Mouse (Mus musculus): ENCODE results near the gene Farp2.
"Not testable (repeated sequence)": the region's sequence is repeated elsewhere in the genome, so short reads cannot be mapped to it uniquely, and the experiment has no call there.

The Farp2 gene

DNA sequence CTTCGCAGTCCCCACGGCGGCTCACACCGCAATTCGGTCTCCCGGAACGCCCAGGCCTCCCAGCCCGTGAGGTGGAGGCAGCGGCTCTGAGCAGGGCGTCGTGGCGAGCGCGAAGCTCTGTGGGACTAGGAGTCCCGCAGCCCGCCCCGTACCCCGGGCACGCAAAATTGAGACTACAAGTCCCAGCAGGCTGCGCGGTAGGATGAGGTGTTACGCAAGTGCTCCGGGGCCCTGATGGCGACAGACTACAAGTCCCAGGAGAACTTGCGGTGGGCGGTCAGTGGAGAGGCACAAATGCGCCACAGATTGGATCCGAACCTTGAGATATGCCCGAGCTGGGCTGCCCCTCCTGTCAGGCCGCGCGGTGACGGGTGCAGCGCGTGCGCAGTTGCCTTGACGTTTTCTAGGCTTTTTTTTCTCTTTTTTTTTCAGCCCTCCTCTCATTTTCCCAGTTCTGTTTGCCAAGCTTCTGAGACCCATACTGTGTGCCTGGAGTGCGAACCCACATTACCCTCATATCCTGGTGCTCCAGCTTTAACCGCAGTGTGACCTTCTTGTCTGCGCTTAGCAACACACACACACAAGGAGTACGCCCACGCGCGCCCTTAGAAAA is 123.8 kb downstream of the Farp2 start:
- DNase-seq: peak; percentile 100

DNA sequence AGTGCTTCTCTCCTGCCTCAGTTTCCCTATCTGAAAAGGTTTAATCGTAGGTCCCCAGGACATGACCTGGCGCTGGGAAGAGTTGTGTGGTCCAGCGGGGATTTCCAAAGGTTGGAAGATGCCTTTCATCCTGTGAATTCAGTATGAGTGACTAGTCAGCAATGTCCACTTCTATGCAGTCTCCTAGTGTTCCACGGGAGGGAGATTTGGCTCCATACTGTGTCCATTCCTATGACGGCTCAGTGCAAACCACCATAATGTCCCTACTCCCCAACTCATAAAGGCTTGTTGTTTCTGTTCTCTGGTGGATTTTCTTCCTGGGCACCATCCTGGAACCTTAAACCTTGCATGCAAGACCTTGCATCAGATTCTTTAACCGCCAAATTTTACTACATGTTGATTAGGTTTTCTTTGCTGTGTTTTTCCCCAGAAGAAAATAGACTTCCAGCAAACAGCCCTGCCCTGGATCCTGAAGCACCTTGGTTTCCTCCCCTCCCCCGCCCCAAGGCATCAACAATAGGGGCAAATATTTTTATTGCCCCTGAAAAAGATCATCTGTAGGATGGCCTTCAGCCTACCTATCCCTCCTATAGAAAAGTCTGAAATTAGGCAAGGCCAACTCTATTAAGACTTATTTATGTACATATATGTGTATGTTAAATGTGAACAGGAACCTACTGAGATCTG is 124.5 kb downstream of the Farp2 start:
- DNase-seq: no peak

DNA sequence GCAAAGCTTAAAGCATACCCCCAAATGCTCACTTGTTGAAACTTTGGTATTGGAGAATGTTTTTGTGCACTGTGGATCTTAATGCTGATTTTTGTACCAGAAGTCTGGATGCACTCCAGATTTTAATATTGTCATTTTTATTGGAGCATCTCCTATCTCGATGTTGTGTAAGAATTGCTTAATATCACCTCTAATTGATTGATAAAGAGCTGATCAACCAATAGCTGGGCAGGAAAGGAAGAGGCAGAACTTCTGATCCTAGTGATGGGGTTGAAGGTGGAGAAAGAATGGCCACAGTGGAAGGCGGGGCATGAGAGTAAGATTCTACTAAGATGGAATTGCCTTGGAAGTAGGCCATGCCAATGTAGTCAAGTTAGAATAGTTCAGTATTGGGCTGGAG is 130.1 kb downstream of the Farp2 start:
- DNase-seq: no peak

DNA sequence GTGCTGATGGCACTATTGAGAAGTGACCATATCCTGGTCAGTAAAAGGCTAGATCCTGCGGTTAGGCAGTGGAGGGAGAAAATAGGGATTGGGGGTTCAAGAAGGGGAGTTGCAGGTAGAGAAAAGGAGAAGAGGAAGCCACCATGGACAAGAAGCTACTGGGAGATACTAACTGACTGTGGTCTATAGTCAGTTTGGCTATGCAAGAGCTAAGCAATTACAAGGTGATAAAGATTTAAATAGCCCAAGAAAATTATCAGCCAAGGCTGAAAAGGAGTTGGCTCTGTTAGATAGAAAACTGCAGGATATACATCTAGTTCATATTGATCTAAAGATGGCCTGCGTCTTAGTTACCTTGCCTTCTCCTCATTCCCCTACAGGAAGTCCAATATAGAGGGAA is 130.8 kb downstream of the Farp2 start:
- DNase-seq: no peak

DNA sequence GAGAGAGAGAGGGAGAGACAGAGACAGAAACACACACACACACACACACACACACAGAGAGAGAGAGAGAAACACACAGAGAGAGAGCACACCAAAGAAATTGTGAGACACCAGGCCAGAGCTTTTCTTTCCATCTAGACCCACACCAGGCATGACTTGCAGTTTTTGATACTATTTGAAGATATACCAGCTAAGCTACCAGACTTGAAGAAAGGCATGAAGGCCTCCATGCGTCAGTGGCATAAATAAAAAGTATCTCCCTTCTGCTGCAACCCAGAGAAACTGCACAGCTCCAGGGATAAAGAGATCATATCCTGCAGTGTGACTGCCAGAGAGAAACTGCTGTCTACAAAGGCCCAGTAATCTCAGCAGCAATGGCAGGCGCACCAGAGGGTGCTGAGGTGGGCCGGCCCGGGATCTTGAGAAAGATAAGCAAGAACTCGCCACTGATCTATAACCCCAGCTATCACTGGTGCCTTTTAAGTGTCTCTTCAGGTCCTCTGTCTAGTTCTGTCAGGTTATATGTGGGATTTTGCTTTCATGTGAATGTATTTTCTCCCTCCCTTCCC is 137.8 kb downstream of the Farp2 start:
- DNase-seq: no peak

DNA sequence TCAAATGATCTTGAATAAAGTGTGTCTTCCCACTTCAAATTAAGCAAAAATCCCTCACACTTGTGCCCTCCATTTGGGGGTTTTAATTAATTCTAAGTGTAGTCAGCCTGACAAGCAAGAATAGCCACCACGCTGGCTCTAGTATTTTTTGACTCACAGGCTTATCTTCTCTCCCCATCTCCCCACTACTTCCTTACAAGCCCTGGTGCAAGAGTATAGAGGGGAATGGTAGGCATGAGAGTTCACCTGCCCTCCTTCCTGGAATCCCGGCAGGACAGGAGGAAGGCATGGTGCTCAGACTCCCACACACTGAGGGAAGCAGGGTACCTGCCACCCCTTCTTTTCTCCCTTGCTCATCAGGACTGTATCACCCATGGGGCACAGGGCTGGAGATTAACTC is 142.4 kb downstream of the Farp2 start:
- DNase-seq: no peak

DNA sequence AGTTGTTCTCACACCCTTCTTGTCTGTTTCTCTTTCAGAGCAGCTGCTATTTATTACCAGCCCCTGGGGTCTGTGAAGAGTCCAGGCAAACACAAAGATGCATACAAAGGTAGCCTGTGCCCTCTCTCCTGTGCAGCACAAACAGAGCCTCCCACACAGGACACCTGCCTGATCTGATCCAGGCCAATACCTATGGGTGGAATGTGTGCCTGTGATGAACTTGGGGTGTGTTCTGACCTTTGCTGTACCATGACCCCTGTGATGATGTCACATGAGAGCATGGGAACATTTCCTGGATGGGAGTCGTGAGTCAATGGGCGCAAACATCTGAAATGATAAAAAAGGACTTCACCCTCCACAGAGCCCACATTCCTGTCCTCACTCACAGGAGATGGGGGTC is 142.9 kb downstream of the Farp2 start:
- no peak for DNase-seq

DNA sequence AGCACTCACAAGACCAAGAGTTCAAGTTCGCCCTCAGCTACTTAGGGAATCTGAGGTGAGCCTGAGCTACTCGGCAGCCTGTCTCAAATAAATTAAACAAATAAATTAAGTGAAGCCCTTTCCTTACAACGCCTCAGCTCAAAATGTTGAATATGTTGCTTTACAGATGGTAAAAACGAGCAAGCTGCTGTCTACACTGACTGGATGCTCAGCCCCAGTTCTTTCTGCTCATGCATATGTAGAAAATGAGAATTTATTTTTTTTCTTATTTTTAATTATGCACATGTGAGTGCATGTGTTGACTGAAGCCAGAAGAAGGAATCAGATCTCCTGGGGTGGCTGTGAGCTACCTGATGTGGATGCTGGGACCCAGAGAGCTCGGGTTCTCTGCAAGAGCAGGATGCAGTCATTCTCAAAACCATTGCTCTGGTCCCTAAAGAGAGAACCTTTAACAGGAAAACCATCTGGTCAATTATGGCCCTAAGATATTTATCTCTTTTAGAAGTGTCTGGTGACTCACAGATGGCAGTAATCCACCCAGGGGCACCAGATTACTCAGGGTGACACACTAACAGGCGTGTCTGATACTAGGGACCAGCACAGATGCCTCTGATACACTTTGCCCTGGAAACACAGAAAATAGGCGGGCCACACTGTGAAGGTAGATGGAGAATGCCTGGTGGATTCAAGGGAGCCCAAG is 144.6 kb downstream of the Farp2 start:
- DNase-seq: no peak

DNA sequence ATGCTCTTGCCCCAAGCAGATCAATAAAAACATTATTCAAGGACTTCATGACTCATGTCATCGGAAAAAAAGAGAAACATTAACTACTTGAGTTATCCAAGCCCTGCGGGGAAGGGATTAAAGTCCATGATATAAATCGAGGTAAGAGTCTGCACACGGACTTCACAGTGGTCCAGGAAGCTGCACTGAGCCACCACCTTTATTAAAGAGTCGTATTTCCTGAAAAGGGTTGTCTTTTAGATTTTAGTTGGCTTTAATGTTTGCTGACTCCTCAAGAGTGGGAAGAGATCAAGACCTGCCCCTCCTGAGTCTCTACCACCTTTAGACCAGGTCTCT is 145.1 kb downstream of the Farp2 start:
- no peak for DNase-seq

DNA sequence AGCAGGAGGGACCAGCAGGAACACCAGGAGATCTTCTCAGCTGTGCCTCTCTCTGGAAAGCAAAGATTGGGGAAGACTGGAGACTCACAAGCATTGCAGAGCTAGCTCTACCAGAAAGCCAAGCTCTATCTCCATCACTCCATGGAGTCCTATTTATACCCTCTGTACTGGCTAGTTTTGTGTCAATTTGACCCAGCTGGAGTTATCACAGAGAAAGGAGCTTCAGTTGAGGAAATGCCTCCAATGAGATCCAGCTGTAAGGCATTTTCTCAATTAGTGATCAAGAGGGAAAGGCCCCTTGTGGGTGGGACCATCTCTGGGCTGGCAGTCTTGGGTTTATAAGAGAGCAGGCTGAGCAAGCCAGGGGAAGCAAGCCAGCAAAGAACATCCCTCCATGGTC is 146.7 kb downstream of the Farp2 start, which contains the start of gene Stk25:
Gene Stk25 (minus strand): TSS at position 101 of the 400 bp plus-strand sequence.
- not testable (repeated sequence) for DNase-seq

DNA sequence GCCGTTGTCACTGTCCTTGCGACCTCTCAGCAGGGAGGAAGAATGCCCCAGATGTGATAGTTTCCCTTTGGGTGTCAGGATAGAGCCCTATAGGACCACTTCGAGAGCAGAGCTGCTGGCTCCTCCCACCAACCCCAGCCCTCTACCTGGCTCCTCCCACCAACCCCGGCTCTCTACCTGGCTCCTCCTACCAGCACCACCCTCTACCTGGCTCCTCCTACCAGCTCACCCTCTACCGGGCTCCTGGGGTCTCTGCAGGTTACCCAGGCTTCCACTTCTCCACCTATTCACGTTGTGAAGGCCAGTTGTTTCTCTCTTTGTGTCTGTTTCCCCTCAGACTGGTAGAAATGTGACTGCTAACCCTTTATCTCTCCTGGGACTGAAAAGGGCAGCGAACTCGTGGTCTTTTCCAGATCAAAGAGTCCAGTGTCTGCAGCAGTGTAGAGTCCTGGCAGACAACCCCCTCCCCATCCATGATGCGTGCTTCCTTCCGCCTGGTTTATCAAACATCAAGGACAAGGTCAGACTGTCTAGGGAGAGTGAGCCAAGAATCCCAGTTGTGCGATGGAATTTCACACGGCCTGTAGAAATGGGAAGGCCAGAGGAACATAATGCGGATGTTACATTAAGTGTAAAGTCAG is 156.0 kb downstream of the Farp2 start:
- no peak for DNase-seq

DNA sequence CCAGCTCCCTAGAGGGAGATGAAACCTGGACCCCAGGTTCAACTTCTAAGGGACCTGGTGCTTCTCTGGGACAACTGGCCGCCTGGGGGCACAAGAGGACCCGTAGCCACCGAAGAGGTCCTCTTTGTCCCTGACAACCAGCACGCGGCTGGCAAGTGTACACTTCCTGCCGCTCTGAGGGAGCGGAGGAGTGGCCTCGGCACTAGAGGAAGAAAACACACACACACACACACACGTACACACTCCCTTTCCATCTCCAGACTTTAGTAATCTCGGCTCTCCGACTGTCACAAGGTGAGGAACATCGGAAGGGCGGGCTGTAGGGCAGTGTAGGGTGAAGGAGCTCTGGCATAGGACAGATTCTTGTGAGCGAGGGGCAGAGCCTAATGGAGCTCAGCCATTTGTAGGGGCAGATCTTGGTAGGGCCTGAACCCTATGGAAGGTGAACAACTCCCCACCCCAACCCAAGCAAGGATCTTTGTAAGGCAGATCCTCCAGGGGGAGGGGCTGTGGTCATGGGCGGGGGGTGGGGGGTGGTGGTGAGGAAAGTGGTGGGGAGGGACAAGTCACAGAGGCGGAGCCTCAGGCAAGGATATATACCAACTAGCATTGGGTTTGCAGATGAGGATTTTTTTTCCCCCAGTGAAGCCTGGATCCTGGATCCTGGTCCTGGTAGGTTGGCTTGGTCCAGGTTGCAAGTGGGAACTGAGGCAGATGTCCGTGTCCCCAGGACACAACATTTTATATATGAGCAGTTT is 157.1 kb downstream of the Farp2 start:
- peak; percentile 74 for DNase-seq

DNA sequence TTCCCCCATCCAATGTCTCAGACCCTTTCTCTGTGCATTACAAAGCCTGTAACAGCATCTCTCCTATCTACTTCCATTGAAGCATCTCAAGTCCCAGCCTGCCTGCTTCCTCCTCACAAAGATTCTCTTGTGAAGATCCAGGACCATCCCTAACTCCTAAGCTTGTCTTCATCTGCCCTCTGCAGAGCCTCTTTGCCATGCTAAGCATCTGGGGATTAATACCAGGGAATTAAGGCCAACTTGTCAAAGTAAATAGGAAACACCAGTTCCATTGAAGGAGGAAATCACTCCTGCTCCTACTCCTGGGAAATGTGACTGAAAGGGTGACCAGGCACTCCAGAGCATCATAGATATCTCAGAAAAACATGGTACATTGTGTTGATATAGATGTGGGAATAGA is 158.1 kb downstream of the Farp2 start:
- no peak for DNase-seq

Measured in layer of hippocampus, adult 9-11 months (tissue).